Mouse (Mus musculus) G1E-ER4 (cell line): ENCODE data around the gene Tdp1. TPM values are rescaled to one million over a fixed set of nuclear protein-coding genes. Genes with fewer than 3 reads are reported as not detected.

Source experiments
- GATA1 ChIP-seq: IDR thresholded peaks from one replicate; pipeline ENCODE4 v1.8.0; 2012; ENCODE audit warnings: low read length, inconsistent platforms
- polyA plus RNA-seq: library from polyadenylated mRNA; stranded (reverse); fragments of >175 nt; gene quantifications from 2 replicates; pipeline ENCODE4 v1.2.3, GENCODE M21; 2012

Tdp1 gene
- polyA plus RNA-seq, 1 experiment: 17.4 TPM

- TF ChIP-seq GATA1: no peak
Measured at GRCm38 (mm10) chr12:99965203-99966115, 81.1 kb downstream of the Tdp1 start.

- TF ChIP-seq GATA1: no peak
Measured at GRCm38 (mm10) chr12:99966116-99966770, 81.9 kb downstream of the Tdp1 start.

GRCm38 (mm10) chr12:99966881-99967363 is 82.6 kb downstream of the Tdp1 start:
- TF ChIP-seq GATA1: no peak

GRCm38 (mm10) chr12:99969906-99970305 is 85.6 kb downstream of the Tdp1 start:
- TF ChIP-seq GATA1: no peak

- no peak for TF ChIP-seq GATA1
Measured at GRCm38 (mm10) chr12:99972825-99973224, 88.5 kb downstream of the Tdp1 start.

GRCm38 (mm10) chr12:99973659-99974058 is 89.3 kb downstream of the Tdp1 start:
- TF ChIP-seq GATA1: no peak

- TF ChIP-seq GATA1: no peak
Measured at GRCm38 (mm10) chr12:99979541-99979940, 95.2 kb downstream of the Tdp1 start.

GRCm38 (mm10) chr12:99986797-99987196 is 102.5 kb downstream of the Tdp1 start:
- no peak for TF ChIP-seq GATA1

GRCm38 (mm10) chr12:99988144-99988543 is 103.8 kb downstream of the Tdp1 start:
- no peak for TF ChIP-seq GATA1

- no peak for TF ChIP-seq GATA1
Measured at GRCm38 (mm10) chr12:99992362-99992862, 108.1 kb downstream of the Tdp1 start.

GRCm38 (mm10) chr12:99993146-99993890 is 109.0 kb downstream of the Tdp1 start:
- TF ChIP-seq GATA1: no peak

GRCm38 (mm10) chr12:99995951-99996350 is 111.6 kb downstream of the Tdp1 start:
- TF ChIP-seq GATA1: no peak

- no peak for TF ChIP-seq GATA1
Measured at GRCm38 (mm10) chr12:99999726-100000125, 115.4 kb downstream of the Tdp1 start.

GRCm38 (mm10) chr12:100000381-100000780 is 116.1 kb downstream of the Tdp1 start:
- TF ChIP-seq GATA1: no peak

GRCm38 (mm10) chr12:100001246-100001645 is 116.9 kb downstream of the Tdp1 start:
- TF ChIP-seq GATA1: no peak

- TF ChIP-seq GATA1: no peak
Measured at GRCm38 (mm10) chr12:100001910-100002309, 117.6 kb downstream of the Tdp1 start.
